Mouse (Mus musculus) intestine, postnatal 0 days (tissue): ENCODE data around the gene AC131692.1. TPM values are rescaled to one million over a fixed set of nuclear protein-coding genes. Genes with fewer than 3 reads are reported as not detected.

Experiments used
- ATAC-seq: fragments of 200-750 bp; cut with Nextera tagmentation; 2 replicates; pipeline ENCODE4 v1.8.0; 2017; ENCODE audit warnings: mild to moderate bottlenecking, moderate TSS enrichment, moderate library complexity
- H3K27ac ChIP-seq: fragments of 300-500 bp; sonication (generic); 2 replicates; pipeline ENCODE4 v1.5.1; 2014; ENCODE audit warnings: mild to moderate bottlenecking, low read depth, low read length, moderate library complexity
- H3K27me3 ChIP-seq: fragments of 300-500 bp; sonication (generic); replicated peaks from 2 replicates; pipeline ENCODE4 v1.6.1; 2014; ENCODE audit warnings: low read length, mixed read lengths; ENCODE audit not compliant: control insufficient read depth, insufficient read depth
- H3K36me3 ChIP-seq: fragments of 300-500 bp; sonication (generic); 2 replicates; pipeline ENCODE4 v1.6.1; 2014; ENCODE audit warnings: mild to moderate bottlenecking, moderate library complexity; ENCODE audit not compliant: control insufficient read depth, insufficient read depth
- H3K4me1 ChIP-seq: fragments of 300-500 bp; sonication (generic); replicated peaks from 2 replicates; pipeline ENCODE4 v1.6.1; 2014; ENCODE audit warnings: antibody characterized with exemption, low read length, mixed read lengths; ENCODE audit not compliant: control insufficient read depth, insufficient read depth
- H3K4me2 ChIP-seq: fragments of 300-500 bp; sonication (generic); replicated peaks from 2 replicates; pipeline ENCODE4 v1.6.1; 2014; ENCODE audit warnings: low read depth, mild to moderate bottlenecking, moderate library complexity
- H3K4me3 ChIP-seq: fragments of 300-500 bp; sonication (generic); 2 replicates; pipeline ENCODE4 v1.5.1; 2014; ENCODE audit warnings: low read depth, low read length
- H3K9ac ChIP-seq: fragments of 300-500 bp; sonication (generic); 2 replicates; pipeline ENCODE4 v1.6.1; 2014; ENCODE audit warnings: mild to moderate bottlenecking, low read depth, low read length
- H3K9me3 ChIP-seq: fragments of 300-500 bp; sonication (generic); 2 replicates; pipeline ENCODE4 v1.6.1; 2016; ENCODE audit warnings: mixed run types; ENCODE audit not compliant: control insufficient read depth
- CTCF ChIP-seq: sonication (generic); IDR thresholded peaks from 2 replicates; pipeline ENCODE4 v1.5.1; 2016; ENCODE audit warnings: low read depth, mild to moderate bottlenecking, control low read depth, antibody characterized with exemption, moderate library complexity
- WGBS: fragments of 180-500 bp; shearing (Covaris S2); extraction: QIAGEN DNeasy Blood & Tissue Kit; methylation state at CpG from one replicate; pipeline ENCODE4 v1.1.7; 2014; 5-methylcytosine and 5-hydroxymethylcytosine counted together
- polyA plus RNA-seq: library from polyadenylated mRNA; unstranded; fragments of >200 nt; fragmentation: Nextera tagmentation; extraction: Ambion mirVana; gene quantifications from 2 replicates; pipeline ENCODE4 v1.2.1, GENCODE M21; 2015

AC131692.1 gene
- polyA plus RNA-seq, 1 experiment from 2014 or later: not detected

DNA sequence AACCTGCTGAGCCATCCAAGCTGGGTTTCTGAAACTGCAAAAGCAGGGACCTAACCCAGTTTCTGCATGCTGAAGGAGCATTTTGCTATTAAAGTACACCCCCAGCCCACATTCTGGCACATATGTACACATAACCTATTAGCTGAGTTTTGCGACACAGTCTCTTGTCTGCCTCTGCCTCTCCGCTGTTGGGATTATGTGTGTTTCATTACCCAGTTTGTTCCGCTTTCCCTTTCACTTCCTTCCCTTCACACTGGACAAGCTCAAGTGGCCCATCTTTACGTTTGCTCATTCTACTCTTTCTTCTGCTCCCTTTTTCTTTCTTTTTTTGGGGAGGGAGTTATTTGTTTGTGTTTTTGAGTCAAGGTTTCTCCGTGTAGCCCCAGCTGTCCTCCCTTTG lies 20.3 kb upstream of the AC131692.1 start:
- Histone ChIP-seq H3K4me2 (no peak overlapping the region), H3K9ac (no peak overlapping the region), H3K36me3 (peaks cover 36% of the 10 kb centered on the region), H3K27ac (no peak overlapping the region), H3K27me3 (no peaks in the 10 kb centered on the region), H3K4me3 (no peak overlapping the region), H3K4me1 (0 out of 2 replicates have a peak, but pooled peaks cover 5% of the 10 kb centered on the region), H3K9me3 (no peaks in the 10 kb centered on the region)
- 90% methylated on average over 5 of the region's 5 CpGs for WGBS
- no peak for ATAC-seq
- TF ChIP-seq CTCF: no peak

DNA sequence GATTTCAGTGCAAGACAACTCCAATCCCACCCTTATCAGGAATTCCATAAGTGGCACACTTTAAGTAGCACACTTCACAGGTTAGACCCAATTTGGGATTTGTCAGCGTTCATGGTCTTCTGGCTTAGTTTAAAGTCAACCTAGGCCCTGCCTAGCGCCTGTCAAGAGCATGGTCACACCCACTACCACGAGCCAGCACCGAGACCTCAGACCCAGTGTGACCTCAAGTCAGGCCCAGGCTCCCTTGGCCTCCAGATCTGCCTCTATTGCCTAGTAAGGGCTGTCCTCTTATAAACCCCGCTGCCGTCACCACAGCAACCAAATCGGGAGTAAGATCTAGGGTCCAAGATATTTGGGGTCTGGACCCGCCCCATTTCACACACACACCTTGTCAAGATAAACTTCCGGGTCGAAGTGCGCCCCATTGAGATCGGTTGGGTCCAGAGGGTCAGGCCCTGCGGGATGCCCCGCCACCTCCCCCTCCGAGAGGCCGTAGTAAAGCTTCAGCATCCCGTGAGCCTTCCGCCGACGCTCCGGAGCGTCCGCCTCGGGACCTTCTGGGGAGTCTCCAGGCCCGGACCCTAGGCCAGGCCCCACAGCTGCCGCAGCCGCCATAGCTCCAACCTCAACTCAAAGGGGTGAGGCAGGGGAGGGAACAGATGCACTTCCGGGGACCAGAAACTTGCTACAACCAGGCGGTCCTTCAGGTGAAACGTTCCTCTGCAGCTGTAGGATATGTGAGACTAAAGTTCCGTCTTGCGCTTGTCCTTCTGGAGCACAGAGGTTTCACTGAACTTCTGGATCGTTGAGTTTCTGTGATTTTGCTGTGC lies 17.4 kb upstream of the AC131692.1 start, which contains the start of gene Vps51:
TSS of gene Vps51 (minus strand) at position 668 of the 830 bp plus-strand sequence.
- WGBS: under 1% methylated on average over 33 of the region's 33 CpGs
- H3K27me3 ChIP-seq: no peaks in the 10 kb centered on the region
- 0 out of 2 replicates have a peak, but pooled peaks cover 5% of the 10 kb centered on the region for H3K4me1 ChIP-seq
- peak within 1 kb of the TSS; percentile 86 for H3K4me3 ChIP-seq
- H3K36me3 ChIP-seq: peaks cover 26% of the 10 kb centered on the region
- H3K9me3 ChIP-seq: no peaks in the 10 kb centered on the region
- TF ChIP-seq CTCF: no peak
- ATAC-seq: peak; percentile 86
- peak within 1 kb of the TSS; percentile 84 for H3K27ac ChIP-seq
- peak within 1 kb of the TSS; percentile 87 for H3K4me2 ChIP-seq
- peak within 1 kb of the TSS; percentile 78 for H3K9ac ChIP-seq

DNA sequence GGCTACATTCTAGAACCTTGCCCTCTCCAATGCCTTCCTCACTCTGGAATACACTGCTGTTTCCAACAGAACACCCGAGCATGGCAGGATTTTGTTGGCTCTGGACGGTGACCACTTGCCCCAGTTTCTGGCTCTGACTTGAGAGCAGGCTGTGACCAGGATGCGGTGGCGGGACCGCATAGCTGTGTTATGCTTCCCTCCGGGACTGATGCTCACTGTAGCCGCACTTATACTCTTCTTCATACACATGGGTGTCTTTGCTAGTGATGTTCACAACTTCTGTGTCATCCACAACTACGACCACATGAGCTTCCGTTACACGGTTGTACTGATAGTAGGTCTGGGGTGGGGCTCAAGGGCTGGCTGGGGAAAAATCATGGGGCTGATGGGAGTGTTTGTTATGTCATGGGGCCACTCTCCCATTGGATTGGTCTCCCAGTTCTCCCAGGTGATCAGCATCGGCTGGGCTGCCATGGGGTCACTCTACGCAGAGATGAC lies 14.2 kb upstream of the AC131692.1 start, which contains the start of gene Tmem262:
TSS of gene Tmem262 (plus strand) at position 51 of the 498 bp plus-strand sequence.
- ATAC-seq: no peak
- H3K27me3 ChIP-seq: no peaks in the 10 kb centered on the region
- WGBS: 87% methylated on average over 12 of the region's 12 CpGs
- peaks cover 27% of the 10 kb centered on the region for H3K36me3 ChIP-seq
- TF ChIP-seq CTCF: no peak
- H3K9me3 ChIP-seq: no peaks in the 10 kb centered on the region
- peaks cover 5% of the 10 kb centered on the region; the same call in 1 of the 2 replicates for H3K4me1 ChIP-seq
- no peak within 1 kb of the TSS for H3K9ac ChIP-seq
- no peak within 1 kb of the TSS for H3K27ac ChIP-seq
- no peak within 1 kb of the TSS for H3K4me2 ChIP-seq
- H3K4me3 ChIP-seq: no peak within 1 kb of the TSS

DNA sequence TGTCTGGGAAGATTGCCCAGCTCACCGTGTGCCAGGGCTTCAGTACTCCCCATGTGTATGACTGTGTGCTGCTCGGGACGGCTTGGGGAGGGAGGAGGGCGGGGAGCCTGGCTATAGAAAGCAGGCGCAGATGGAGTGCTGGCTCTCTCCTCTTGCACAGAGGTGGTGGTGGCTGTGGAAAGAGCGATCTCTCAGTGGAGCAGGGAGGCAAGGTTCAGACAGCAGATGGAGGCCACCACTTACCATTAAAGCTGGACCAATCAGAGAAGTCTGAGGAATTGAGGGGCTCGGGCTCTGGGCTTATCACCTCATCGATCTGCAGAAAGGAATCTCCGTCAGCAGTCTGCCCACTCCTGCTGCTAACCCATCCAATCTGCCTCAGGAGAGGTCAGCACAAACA lies 12.1 kb upstream of the AC131692.1 start, which contains the start of gene Gm28374:
TSS of gene Gm28374 (minus strand) at position 101 of the 400 bp plus-strand sequence.
- no peaks in the 10 kb centered on the region; the same call in 1 of the 2 replicates for H3K4me1 ChIP-seq
- peaks cover 30% of the 10 kb centered on the region for H3K36me3 ChIP-seq
- no peak within 1 kb of the TSS for H3K9ac ChIP-seq
- H3K4me3 ChIP-seq: no peak within 1 kb of the TSS
- no peak for ATAC-seq
- no peak within 1 kb of the TSS for H3K4me2 ChIP-seq
- 89% methylated on average over 9 of the region's 9 CpGs for WGBS
- no peaks in the 10 kb centered on the region for H3K27me3 ChIP-seq
- H3K9me3 ChIP-seq: no peaks in the 10 kb centered on the region
- no peak within 1 kb of the TSS for H3K27ac ChIP-seq
- no peak for TF ChIP-seq CTCF

DNA sequence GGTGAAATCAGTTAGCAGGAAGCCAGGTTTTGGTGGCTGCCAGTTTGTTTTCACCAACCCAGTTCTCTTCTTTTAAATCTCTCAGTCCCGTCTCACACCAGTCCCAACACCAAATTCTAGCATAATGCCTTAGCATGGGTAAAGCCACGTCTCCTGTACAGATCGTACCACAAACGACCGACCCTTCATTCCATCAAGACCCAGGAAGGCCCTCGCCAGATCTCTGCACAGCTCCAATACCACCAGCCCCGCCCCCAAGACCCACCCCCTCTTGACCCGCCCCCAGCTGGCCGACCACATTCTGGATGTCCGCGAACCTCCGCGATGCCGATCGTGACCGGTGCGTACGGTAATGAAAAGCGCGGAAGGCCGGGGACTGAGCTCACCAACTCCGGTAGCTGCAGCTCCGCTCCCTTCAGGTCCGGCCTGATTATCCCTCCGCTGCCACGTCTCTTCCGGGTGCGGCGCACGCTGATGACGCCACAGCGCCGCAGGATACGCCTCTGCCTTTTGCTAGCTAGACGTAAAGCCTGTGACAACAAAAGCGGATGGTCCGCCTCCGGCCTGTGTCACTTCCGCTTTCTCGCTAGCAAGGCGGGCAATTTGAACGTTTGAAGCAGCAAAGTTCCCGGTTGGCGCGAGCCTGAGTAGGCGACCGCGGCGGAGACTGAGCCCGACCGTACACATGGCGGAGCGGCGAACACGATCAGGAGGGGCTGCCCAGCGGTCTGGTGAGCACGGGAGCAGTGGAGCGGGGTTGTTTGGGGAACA lies 9.6 kb upstream of the AC131692.1 start, which contains the start of the genes Zfpl1 and Cdca5:
TSS of gene Zfpl1 (minus strand) at position 479 of the 771 bp plus-strand sequence.
TSS of gene Cdca5 (plus strand) at position 506 of the 771 bp plus-strand sequence.
- Histone ChIP-seq H3K27me3 (no peaks in the 10 kb centered on the region), H3K9me3 (no peaks in the 10 kb centered on the region), H3K9ac (peak within 1 kb of the TSS; percentile 84), H3K4me2 (peak within 1 kb of the TSS; percentile 95), H3K27ac (peak within 1 kb of the TSS; percentile 68), H3K4me3 (peak within 1 kb of the TSS; percentile 77), H3K36me3 (peaks cover 40% of the 10 kb centered on the region), H3K4me1 (no peaks in the 10 kb centered on the region; the same call in 1 of the 2 replicates)
- WGBS: under 1% methylated on average over 58 of the region's 58 CpGs
- TF ChIP-seq CTCF: no peak
- peak; percentile 88 for ATAC-seq
